Mouse (Mus musculus): ENCODE results near the gene Tpm3.
"Not testable (repeated sequence)": the region's sequence is repeated elsewhere in the genome, so short reads cannot be mapped to it uniquely, and the experiment has no call there.

Gene Tpm3

DNA sequence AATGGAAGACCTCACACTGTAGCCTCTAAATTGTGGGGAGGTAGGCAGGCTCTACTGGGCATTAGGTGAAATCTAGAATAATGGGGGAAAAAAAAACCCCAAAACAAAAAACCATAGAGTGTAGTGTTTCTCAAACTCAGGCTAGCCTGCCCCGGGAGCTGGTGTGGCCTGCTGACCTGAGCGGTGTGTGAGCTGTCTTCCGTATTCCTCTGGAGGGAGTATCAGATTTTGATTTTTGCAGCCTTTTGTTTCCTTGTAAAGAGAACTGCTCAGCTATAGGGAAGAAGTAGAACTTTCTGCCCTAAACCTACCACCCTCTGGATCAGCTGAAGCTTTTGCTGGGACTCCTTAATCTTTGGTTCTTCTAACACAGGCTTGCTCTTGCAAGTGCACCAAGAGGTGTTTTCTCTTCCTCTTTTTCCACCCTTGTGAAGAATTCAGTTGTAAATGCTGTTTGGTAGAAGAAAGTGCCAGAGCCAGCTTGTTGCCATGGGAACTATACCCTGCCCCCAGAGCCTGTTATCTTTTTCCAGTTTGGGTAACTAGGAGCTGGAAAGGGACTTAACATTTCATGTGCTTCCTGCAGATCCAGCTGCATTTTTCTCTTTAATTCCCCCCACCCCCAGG lies 11.4 kb downstream of the Tpm3 start:
- no peak for DNase-seq (ENCODE audit: low spot score in 2 of 2)

DNA sequence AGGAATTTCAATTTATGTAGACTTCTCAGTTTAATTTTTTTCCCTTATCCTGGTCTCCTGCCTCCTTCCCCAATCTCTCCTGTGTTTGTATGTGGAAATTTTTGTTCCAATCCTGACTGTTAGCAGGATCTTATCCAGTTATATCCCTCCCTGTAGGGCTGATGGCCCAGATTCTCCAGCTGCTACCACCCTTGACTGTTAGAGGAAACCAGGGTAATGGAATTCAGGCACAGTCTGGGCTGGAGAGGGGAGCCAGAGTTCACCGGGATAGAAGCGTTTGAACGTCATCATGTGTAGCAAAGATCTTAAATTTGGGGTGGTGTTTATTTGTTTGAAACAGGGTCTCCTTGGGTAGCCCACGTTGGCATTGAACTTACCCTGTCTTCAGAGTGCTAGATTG lies 12.3 kb downstream of the Tpm3 start:
- no peak for DNase-seq (ENCODE audit: low spot score in 2 of 2)

DNA sequence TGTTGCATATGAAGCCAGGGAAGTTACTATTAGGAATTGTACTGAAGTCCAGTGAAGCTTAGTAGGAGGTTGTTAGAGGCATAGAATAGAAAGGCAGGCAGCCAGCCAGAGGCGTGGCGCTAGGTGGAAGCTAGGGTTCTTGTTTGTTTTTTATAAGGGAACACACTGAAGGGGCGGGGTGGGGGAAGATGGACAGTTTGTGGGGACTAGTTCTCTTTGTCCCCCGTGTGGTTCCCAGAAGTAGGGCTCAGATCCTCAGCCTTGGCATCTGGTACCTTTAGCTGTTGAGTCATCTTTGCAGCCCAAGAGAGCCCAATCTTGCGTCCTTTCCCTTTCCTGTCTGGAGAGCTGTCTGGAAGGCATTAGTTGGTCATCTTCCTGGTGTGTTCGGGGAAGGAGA lies 12.8 kb downstream of the Tpm3 start:
- DNase-seq (ENCODE audit: low spot score in 2 of 2): no peak

DNA sequence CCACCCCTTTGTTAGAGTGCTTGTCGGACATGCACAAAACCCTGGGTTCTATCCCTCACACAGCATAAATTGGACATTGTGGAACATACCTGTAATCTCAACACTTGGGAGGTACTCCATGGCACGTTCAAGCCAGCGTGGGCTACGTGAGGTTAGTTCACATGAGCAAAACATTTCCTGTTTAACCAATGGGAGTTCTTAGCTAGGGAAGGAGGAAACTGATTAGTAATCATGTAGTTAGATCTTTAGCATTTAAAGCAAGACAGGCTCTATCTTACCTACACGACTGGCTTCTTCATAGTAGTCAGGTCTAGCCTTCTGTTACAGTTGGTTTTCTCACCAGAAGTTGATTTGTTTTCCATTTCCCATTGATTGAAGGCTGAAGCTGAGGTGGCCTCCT lies 13.6 kb downstream of the Tpm3 start:
- DNase-seq (ENCODE audit: low spot score in 2 of 2): no peak

DNA sequence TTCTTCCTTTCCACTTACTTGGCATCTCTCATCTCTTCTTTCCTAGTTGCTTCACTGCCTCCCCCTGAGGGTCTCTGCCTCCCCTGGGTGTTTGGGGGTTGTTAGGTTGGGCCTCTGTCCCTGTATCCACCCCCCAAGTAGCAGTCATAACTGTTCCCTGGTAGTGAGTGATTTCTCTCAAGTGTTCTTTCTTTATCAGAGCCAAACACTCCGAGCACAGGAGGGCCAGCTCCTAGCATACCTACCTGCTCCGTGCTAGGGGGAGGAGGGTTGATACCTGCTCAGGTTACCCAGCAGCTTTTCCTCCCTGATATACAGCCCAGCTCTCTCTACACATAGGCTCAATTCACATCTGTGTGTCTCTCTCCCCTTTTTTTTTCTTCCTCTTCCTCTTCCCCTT lies 16.2 kb downstream of the Tpm3 start:
- no peak for DNase-seq (ENCODE audit: low spot score in 2 of 2)

DNA sequence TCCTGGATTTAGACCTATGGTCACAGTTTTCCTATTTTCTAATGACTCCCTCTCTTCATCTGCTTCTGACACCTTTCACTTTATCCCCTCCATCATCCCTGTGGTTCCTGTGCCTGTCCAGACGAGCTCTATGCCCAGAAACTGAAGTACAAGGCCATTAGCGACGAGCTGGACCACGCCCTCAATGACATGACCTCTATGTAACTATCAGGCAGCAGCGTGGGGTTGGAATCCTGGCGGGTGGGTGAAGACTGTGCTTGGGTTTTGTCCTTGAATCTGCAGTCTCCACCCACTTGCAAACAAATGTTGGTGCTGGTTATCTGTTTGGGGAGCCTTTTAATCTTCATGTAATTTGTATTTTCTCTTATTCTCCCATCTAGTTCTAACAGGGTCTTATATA lies 18.4 kb downstream of the Tpm3 start:
- DNase-seq (ENCODE audit: low spot score in 2 of 2): no peak

DNA sequence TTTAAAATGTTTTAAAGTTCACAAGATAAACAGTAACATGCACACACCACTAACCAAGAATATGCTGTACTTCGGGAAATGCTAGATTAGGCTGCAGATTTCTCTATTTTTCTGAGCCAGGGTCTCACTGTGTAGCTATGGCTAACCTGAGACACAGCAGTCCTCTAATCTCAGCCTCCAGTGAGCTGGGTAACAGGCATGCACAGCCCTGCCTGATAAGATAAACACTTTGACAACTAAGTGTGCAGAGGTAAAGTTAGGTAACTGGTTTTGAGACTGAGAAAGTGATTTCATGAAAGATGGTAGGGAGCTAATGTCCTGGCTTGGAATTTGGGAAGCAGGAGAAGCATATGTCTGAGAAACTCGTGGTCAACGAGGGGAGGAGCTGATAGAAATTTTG lies 22.0 kb downstream of the Tpm3 start:
- no peak for DNase-seq (ENCODE audit: low spot score in 2 of 2)

DNA sequence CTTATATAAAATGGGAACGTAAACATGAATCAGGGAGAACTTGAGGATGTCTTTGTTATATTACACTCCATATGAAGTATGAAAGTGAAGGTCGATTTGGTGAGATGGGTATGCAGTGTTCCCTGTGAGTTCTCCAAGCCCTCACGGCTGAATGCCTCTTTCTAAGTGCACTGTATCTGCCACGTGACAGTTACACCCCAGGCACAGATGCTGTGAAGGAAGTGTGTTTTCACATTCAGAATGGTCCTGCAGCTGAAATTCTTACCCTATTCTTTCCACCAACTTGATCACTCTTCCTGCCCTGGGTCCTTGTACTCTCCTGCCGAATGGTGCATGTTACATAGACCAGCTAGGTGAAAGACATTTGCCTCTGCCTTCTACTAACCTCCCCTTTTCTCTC lies 25.5 kb downstream of the Tpm3 start:
- DNase-seq (ENCODE audit: low spot score in 2 of 2): no peak

DNA sequence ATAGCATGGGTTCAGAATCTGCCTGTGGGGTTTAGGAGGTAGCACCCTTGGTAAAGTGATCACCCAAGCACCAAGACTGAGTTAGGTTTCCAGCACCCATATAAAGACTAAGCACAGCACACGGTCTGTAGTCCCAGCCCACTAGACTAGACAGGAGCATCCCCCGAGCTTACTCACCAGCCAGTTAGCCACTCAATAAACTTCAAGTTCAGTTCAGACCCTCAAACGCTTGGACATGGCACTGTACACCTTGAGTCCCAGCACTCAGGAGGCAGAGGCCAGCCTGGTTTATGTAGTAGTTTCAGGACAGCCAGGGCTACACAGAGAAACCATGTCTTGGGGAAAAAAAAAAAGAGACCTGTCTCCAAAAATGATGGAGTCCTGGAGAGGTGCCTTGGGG lies 28.6 kb downstream of the Tpm3 start:
- DNase-seq (ENCODE audit: low spot score in 2 of 2): no peak

DNA sequence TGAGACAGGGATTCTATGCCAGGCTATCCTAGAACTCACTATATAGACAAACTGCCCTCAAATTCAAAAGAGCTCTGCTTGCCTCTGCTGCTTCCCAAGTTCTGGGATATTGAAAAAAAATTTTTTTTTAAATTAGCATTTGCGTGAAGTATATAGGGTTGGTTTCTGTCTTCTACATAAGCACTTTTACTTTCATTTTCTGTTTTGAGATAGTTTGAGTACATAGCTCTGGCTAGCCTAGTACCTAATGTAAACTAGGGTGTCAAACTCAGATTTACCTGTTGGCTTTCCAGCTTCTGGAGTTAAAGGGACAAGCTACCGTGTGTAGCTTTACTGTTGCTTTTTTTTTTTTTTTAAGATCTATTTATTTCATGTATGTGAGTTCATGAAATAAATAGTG lies 29.2 kb downstream of the Tpm3 start:
- no peak for DNase-seq (ENCODE audit: low spot score in 2 of 2)

DNA sequence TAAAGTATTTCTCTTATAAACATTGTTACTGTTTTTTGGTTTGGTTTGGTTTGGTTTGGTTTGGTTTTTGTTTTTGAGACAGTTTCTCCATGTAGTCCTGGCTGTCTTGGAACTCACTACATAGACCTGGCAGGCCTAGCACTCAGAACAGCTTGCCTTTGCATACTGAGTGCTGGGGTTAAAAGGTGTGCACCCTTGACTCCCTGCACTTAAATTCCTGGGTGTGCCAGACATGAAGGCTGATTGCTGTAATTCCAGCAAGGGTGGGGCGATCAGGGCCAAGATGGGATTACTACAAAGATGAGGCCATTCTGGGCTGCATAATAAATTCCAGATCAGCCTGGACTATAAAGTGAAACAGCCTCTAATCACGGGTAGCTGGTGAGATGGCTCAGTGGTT lies 29.8 kb downstream of the Tpm3 start:
- DNase-seq (ENCODE audit: low spot score in 2 of 2): no peak

DNA sequence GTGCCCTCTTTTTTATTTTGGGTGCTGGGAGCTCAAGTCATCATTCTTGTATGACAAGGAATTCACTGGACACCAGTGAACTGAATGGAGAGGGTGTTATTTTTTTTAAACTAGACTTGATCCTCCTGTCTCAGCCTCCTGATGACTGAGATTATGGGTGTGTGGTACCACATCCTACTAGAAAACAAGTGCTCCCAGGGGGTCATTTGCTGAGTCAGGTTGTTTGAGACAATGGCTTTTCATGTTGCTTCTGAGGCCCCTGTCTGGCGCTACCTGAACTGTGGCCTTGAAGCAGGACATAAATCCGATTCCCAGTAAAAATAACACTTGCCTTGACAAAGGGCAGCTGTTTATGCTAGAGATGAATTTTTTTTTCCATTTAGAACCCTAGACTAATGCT lies 30.7 kb downstream of the Tpm3 start:
- no peak for DNase-seq (ENCODE audit: low spot score in 2 of 2)

DNA sequence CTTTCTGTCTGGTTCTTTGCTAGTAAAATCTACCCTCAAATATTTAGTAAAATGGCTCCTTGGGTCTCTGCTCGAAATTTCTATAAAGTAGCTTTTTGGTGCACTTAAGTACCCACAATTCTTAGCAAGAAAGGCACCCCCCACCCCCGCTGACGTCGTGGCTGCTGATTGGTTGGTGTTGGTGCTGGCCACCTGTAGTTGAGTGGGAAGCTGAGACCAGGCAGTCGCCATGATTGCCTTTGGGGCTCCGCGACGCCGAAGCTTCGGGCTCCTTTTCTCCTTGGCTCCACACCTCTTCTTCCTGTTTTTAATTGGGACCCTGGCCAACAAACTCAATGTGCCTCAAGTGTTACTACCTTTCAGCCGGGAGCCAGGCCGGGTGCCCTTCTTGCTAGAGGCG lies 31.5 kb downstream of the Tpm3 start, which contains the start of gene Nup210l:
Gene Nup210l, plus strand, starts transcription at position 195 of the 400 bp plus-strand sequence.
- no peak for DNase-seq (ENCODE audit: low spot score in 2 of 2)

DNA sequence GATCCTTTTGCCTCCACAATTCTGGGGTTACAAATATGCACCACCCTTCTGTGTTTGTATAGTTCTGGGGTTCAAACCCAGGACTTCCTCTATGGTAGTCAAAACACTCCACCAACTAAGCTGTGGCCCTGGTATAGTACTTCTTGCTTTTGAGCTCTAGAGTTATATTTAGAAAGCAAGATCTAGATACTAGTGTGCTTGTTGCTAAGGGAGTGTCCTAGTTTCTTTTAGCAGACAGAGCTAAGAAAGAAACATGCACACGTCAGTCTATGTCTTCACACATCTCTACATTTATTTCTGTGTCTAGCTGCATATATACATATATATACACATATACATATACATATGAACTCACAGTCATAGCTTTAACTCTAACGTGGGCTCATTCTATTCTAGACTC lies 39.3 kb downstream of the Tpm3 start:
- no peak for DNase-seq (ENCODE audit: low spot score in 2 of 2)

DNA sequence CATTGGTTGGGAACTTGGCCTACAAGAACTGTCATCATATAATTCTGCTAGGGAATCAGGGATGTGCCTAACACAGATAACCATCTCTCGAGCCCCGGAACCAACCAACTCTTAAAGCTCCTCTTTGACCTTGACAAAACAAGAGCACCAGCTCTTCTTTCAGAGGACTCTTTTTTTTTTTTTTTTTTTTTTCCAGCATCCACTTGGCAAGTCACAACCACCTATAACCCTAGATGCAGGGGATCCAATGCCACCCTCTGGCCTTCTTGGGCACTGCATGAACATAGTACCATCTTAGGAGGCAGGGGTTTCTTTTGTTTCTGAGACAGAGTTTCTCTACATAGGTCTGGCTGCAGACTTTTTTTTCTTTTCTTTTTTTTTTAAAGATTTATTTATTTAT lies 41.9 kb downstream of the Tpm3 start:
- DNase-seq (ENCODE audit: low spot score in 2 of 2): no peak

DNA sequence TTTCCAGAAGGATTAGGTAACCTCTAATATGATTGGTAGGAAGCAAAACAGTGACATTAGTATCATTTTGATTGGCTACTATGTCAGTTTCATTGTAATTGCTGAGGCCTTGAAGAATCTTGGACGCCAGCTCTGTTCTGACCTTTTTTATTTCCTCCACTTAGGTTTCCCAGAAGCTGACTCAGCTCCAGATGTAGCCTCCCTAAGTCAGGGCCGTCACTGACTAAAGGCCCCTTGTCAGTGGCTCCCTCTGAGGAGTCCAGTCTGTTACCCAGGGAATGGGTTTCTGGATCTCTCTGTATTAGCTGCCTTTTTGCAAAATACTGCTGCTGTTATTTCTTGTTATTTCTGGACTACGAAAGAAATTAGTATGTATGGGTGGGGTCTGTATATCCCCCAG lies 43.1 kb downstream of the Tpm3 start:
- DNase-seq (ENCODE audit: low spot score in 2 of 2): no peak

DNA sequence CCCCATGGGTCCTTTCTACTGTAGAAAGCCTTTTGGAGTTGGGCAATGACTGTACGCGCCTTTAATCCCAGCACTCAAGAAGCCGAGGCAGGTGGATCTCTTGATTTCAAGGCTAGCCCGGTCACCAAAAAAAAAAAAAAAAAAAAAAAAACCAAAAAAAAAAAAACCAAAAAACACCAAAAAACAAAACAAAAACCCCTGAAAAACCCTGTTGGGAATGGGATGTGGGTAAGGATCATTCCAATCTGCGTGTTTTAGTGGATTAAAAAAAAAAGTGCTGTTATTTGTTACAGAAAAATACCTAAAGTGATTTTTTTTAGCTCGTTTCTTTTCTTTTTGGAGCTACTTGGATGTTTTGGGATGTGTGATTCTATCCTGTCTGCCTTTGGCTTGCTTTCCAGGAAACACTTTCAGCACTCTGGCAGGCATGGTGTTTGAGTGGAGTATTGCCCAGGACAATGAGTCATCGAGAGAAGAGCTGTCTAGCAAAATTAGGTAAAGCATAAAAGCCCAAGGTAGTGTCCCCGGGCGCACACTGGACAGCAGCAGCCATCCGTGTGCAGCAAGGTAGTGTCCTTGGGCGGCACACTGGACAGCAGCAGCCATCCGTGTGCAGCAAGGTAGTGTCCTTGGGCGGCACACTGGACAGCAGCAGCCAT lies 45.8 kb downstream of the Tpm3 start:
- DNase-seq (ENCODE audit: low spot score in 2 of 2): no peak

DNA sequence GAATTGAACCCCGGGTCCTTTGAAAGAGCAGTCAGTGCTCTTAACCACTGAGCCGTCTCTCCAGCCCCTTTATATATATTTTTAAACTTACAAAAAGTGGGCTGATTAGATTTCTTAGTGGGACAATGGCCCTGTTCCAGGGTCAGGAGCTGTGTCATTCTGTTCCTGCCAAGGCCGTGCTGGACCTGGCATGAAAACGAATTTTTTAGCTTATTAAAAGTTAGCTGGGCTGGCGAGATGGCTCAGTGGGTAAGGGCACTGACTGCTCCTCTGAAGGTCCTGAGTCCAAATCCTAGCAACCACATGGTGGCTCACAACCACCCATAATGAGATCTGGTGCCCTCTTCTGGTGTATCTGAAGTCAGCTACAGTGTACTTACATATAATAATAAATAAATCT lies 49.6 kb downstream of the Tpm3 start:
- not testable (repeated sequence) for DNase-seq (ENCODE audit: low spot score in 2 of 2)

DNA sequence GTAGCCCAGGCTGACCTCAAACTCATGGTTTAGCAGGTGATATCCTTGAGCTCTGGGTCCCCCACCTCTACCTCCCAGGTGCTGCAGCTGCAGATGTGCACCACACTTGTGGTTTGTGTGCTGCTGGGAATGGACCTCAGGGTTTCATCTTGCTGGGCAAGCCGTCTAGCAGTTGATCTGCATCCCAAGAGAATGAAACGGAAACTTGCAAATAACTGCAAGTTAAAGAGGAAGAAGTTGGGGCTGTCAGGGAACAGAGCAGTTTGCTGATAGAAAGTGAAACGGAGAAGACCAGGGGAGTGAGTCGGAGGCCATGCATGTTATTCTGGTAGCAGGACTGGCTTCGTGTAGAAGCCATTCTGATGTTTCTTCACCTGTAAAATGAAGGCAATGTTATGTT lies 53.3 kb downstream of the Tpm3 start:
- DNase-seq (ENCODE audit: low spot score in 2 of 2): no peak

DNA sequence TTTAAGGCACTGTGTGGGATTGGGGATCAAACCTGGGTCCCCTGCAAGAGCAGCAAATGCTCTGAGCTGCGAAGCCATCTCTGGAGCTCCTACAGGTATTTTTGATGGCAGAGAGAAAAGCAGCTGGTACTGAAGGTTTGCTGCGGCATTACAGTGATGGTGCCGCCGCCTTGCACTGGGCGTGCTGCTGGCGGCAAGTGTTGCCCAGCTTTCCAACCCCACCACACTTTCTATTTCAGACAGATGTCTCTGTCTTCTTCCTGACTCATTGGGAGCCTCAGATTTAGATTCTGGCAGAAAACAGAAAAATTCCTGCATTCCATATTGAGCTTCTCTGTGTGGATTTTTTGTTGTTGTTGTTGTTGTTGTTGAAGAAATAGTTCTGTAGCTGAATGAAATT lies 55.4 kb downstream of the Tpm3 start:
- DNase-seq (ENCODE audit: low spot score in 2 of 2): no peak

DNA sequence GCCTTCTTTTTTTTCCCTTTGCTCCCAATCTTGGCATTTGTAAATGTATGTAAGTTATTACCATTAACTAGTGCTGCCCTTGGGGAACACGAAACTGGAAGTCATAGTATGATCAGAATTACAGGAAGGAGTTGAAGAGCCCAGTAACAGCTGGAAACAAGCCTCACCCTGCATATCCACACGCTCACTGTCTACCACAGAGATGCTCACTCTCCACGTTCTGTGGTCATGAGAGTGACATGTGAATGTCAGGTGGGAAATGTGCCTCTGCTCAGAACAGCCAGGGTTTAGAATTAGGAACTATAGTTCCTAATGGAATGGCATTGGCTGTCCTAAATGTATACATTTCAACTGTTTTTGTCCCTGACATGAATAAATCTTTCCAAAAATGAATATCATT lies 60.3 kb downstream of the Tpm3 start:
- no peak for DNase-seq (ENCODE audit: low spot score in 2 of 2)

DNA sequence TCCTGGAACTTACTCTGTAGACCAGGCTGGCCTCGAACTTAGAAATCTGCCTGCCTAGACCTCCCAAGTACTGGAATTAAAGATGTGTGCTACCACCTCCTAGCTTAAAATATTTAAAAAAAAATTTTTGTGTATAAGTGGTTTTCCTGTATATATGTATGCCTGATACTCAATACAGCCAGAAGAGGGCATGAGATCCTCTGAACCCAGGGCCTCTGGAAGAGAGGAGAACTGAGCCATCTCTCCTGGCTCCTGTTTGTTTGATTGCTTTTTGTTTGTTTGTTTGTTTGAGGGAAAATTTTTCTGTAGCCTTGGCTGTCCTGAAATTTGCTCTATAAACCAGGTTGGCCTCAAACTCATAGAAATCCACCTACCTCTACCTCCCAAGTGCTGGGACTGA lies 60.9 kb downstream of the Tpm3 start:
- no peak for DNase-seq (ENCODE audit: low spot score in 2 of 2)

DNA sequence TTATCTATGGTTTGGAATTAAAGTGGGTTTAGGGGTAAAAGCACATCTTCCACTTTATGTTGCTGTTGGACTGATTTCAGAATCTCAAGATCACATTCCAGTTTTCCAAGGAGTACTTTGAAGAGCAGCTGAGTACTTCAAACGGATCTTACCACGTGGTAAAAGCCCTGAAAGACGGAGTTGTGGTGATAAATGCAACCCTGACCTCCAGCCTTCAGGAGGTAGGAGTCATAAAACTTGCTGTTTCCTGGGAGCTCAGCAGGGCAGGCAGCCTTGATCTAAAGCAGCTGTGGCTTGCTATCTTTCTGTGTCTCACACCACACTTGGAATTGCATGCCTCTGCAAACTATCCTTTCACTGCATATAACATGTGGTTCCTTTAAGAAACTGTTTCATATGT lies 62.0 kb downstream of the Tpm3 start:
- no peak for DNase-seq (ENCODE audit: low spot score in 2 of 2)

DNA sequence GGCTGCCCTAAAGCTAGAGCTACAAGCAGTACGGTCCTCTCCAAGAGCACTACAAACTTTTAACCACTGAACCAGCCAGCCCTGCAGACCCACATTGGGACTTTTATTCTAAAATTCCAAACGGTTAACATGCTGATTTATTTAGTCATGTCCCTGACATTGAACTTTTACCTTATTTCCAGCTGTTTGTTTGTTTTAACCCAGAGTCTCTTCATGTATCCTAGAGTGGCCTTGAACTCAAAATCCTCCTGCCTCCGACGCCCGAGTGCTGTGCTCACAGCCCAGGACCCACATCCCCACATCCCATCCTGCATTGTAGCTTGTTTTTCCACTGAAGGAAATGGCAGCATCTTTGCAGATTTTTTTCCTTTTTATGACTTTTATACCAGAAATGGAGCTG lies 62.5 kb downstream of the Tpm3 start:
- DNase-seq (ENCODE audit: low spot score in 2 of 2): no peak
